Mouse (Mus musculus) adrenal gland, adult 18-20 months (tissue): Measurements from ENCODE around the gene Tap2. TPM values are rescaled to one million over a fixed set of nuclear protein-coding genes. Genes with fewer than 3 reads are reported as not detected.
A peak's percentile ranks its signal among the peaks of the same experiment; 100 is the strongest.

Experiments used
- DNase-seq, 2 experiments: peaks; one replicate each; pipeline ENCODE4 v3.0.0; 2021 to 2022; ENCODE audit warnings: low spot score in 2 of 2
- total RNA-seq, 2 experiments: library from RNA; stranded (reverse); gene quantifications; 1 replicate in 1 of 2; 2 replicates in 1 of 2; pipeline ENCODE4 v1.2.3; 2021

The Tap2 gene
- total RNA-seq, 2 experiments from 2014 or later, result 51.6 to 60.9 TPM

GRCm38 (mm10) chr17:34244656-34245055, 41.3 kb downstream of the Tap2 start:
- no peak for DNase-seq

- DNase-seq, result no peak
Measured at GRCm38 (mm10) chr17:34247047-34247446, 43.7 kb downstream of the Tap2 start.

GRCm38 (mm10) chr17:34248764-34249163, 45.4 kb downstream of the Tap2 start:
- no peak for DNase-seq

GRCm38 (mm10) chr17:34249361-34249760, 46.0 kb downstream of the Tap2 start:
- DNase-seq, result no peak

GRCm38 (mm10) chr17:34249878-34250277, 46.6 kb downstream of the Tap2 start:
- no peak for DNase-seq

- no peak for DNase-seq
Measured at GRCm38 (mm10) chr17:34251666-34252065, 48.3 kb downstream of the Tap2 start.

- DNase-seq, result no peak
Measured at GRCm38 (mm10) chr17:34256501-34256900, 53.2 kb downstream of the Tap2 start.

GRCm38 (mm10) chr17:34257594-34258375, 54.5 kb downstream of the Tap2 start, which contains the start of gene H2-Ab1:
Gene H2-Ab1, plus strand, starts transcription at chr17:34257689.
- peak; percentile 74 to 81 for DNase-seq

- no peak for DNase-seq
Measured at GRCm38 (mm10) chr17:34260551-34260950, 57.2 kb downstream of the Tap2 start.

GRCm38 (mm10) chr17:34261502-34261901, 58.2 kb downstream of the Tap2 start:
- DNase-seq, result peak; percentile 52 to 56

GRCm38 (mm10) chr17:34263068-34263467, 59.7 kb downstream of the Tap2 start:
- peak; percentile 56 to 73 for DNase-seq

GRCm38 (mm10) chr17:34263811-34264371, 60.6 kb downstream of the Tap2 start:
- no peak for DNase-seq

GRCm38 (mm10) chr17:34264452-34265351, 61.4 kb downstream of the Tap2 start:
- peak in 1 of 2 experiments; percentile 30 for DNase-seq

Other genes with a start within 250 kb of the Tap2 start
- 10 to 100 TPM; 51.1 to 53.5 TPM for gene Vps52, start 247.7 kb upstream of the Tap2 start, total RNA-seq
- 100 to 1,000 TPM; 672 to 676 TPM for gene Rps18, start 247.5 kb upstream of the Tap2 start, total RNA-seq
- 1,000 to 10,000 TPM in 1 of 2 experiments, 100 to 1,000 TPM in 1; 550 to 1,344 TPM for gene H2-K1, start 203.2 kb upstream of the Tap2 start, total RNA-seq
- 10 to 100 TPM; 43.9 to 45.5 TPM for gene Ring1, start 178.8 kb upstream of the Tap2 start, total RNA-seq
- gene H2-Ke6, start 175.5 kb upstream of the Tap2 start, total RNA-seq, result 100 to 1,000 TPM; 246 to 274 TPM
- 100 to 1,000 TPM; 131 to 156 TPM for gene Slc39a7, start 171.8 kb upstream of the Tap2 start, total RNA-seq
- 10 to 100 TPM; 55.9 to 58.2 TPM for gene Rxrb, start 171.7 kb upstream of the Tap2 start, total RNA-seq
- 1 to 10 TPM; 1.4 to 1.9 TPM for gene Col11a2, start 164.1 kb upstream of the Tap2 start, total RNA-seq
- under 1 TPM; 0.36 to 0.54 TPM for gene H2-Oa, start 111.2 kb upstream of the Tap2 start, total RNA-seq
- gene H2-DMa, start 84.0 kb upstream of the Tap2 start, total RNA-seq, result 10 to 100 TPM; 14.7 to 21.0 TPM
- gene Brd2, start 80.9 kb upstream of the Tap2 start, total RNA-seq, result 100 to 1,000 TPM; 199 to 244 TPM
- 1 to 10 TPM; 2.0 to 3.8 TPM for gene H2-DMb2, start 60.2 kb upstream of the Tap2 start, total RNA-seq
- 10 to 100 TPM in 1 of 2 experiments, 1 to 10 TPM in 1; 8.5 to 13.3 TPM for gene H2-DMb1, start 50.5 kb upstream of the Tap2 start, total RNA-seq
- 10 to 100 TPM; 13.8 to 24.9 TPM for gene Tap1, start 16.0 kb upstream of the Tap2 start, total RNA-seq
- gene Psmb9, start 15.8 kb upstream of the Tap2 start, total RNA-seq, result 10 to 100 TPM; 15.2 to 31.6 TPM
- gene Psmb8, start 5.8 kb upstream of the Tap2 start, total RNA-seq, result 10 to 100 TPM; 36.2 to 74.2 TPM
- gene H2-Ob, start 35.4 kb downstream of the Tap2 start, total RNA-seq, result under 1 TPM; 0.40 to 0.99 TPM
- 100 to 1,000 TPM in 1 of 2 experiments, 10 to 100 TPM in 1; 90.9 to 173 TPM for gene H2-Ab1, start 54.2 kb downstream of the Tap2 start, total RNA-seq
- 100 to 1,000 TPM; 119 to 219 TPM for gene H2-Aa, start 84.3 kb downstream of the Tap2 start, total RNA-seq
- 100 to 1,000 TPM; 134 to 220 TPM for gene H2-Eb1, start 102.3 kb downstream of the Tap2 start, total RNA-seq
- gene H2-Eb2, start 122.1 kb downstream of the Tap2 start, total RNA-seq, result not detected
- under 1 TPM; 0.27 to 0.38 TPM for gene Btnl2, start 151.3 kb downstream of the Tap2 start, total RNA-seq
- not detected for gene Btnl1, start 173.6 kb downstream of the Tap2 start, total RNA-seq
- gene BC051142, start 195.3 kb downstream of the Tap2 start, total RNA-seq, result 1 to 10 TPM; 2.4 to 3.7 TPM